Mouse (Mus musculus) heart, postnatal 36 days (tissue): ENCODE data around the gene Nudt17. TPM values are rescaled to one million over a fixed set of nuclear protein-coding genes. Genes with fewer than 3 reads are reported as not detected.
"Not testable (repeated sequence)": the region's sequence is repeated elsewhere in the genome, so short reads cannot be mapped to it uniquely, and the experiment has no call there.

Experiments
- DNase-seq, 2 experiments: peaks; one replicate each; pipeline ENCODE4 v3.0.0; 2021 to 2022
- intact Hi-C: fragments of 180-260 bp; cut with DNase I; formaldehyde crosslinking; loops from one replicate; pipeline ENCODE4 v1.15.1; 2025
- total RNA-seq, 2 experiments: library from RNA; stranded (reverse); gene quantifications; 2 replicates each; pipeline ENCODE4 v1.2.3; 2021

Nudt17 gene
- total RNA-seq, 2 experiments from 2014 or later, result 3.0 to 3.4 TPM

DNA sequence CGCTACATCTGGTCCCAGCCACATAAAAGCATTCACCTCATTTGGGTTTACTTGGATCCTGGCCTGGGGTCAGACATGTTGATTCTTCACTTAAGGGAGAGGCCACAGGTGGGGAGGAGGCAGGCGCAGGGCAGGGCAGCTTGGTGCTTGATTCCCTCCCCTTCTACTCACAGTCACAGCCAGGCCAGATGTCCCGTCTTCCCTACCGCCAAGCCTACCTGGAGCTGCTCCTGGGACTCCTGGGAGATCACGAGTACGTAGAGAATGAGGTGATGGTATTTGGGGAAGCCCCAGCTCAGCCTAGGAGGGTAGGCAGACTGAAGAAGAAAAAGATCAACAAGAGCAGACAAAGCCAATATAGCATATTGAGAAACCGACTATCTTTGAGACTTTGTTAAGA is 1.4 kb downstream of the Nudt17 start:
- intact Hi-C loops, result loop anchor here (5.0 kb wide), 2 partner anchors 40 to 60 kb away; partner anchors contain the start of gene Itga10
- DNase-seq, result no peak

GRCm38 (mm10) chr3:96706217-96706616 is 2.1 kb downstream of the Nudt17 start:
- intact Hi-C loops, result loop anchor here (5.0 kb wide), 2 partner anchors 39 to 59 kb away; partner anchors contain the start of gene Itga10

GRCm38 (mm10) chr3:96704778-96705177 is 3.6 kb downstream of the Nudt17 start:
- intact Hi-C loops, result loop anchor here (5.0 kb wide), 2 partner anchors 37 to 57 kb away; partner anchors contain the start of gene Itga10
- peak in 1 of 2 experiments; percentile 22 for DNase-seq

More at GRCm38 (mm10) chr3:96706217-96706616, 2.1 kb downstream of the Nudt17 start:
- DNase-seq, result no peak

DNA sequence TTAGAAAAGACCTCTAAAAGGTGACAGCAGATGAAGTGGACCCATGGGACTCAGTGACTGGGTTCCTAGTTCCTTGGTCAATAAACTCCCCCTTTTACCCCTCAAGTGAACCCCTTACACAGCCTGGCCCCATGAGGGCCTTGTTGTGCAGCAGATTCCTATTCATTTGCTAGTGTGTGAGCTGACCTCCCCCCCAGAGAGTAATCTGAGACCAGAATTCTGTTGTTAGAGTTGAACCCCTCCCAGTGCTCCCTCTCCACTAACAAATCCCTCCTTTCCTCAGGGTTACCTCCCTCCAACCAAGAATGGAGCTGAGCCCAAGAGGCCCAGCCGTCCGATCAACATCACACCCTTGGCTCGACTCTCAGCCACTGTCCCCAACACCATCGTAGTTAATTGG is 7.4 kb downstream of the Nudt17 start:
- intact Hi-C loops, result no loop called here
- DNase-seq, result no peak

- DNase-seq, result peak in 1 of 2 experiments; percentile 45
- intact Hi-C loops, result no loop called here
Measured at GRCm38 (mm10) chr3:96700376-96700775, 8.0 kb downstream of the Nudt17 start.

DNA sequence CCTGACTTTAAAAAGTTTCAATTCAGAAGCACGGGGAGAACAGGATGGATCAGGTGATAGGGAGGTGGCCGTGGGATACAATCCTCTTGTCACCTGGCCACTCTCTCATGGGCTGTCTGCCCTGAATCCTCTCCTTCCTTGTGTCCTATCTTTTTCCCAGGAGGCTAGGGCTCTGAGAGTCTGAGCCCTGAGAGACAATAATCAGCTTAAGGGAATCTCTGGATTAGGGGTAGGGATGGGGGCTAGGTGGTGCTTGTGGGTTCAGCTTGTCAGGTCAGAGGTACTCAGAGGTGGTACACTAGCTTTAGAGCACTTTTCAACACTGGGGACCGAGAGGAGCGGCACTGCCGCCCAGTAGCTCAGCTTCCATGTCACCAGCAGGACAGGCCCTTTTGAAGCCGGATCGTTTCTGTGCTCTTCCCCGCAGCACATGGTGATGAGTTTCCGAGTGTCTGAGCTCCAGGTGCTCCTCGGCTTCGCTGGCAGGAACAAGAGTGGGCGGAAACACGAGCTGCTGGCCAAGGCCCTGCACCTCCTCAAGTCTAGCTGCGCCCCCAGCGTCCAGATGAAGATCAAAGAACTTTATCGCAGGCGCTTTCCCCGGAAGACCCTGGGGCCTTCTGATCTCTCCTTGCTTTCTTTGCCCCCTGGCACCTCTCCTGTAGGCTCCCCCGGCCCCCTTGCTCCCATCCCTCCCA is 9.2 kb downstream of the Nudt17 start:
- DNase-seq, result no peak
- intact Hi-C loops, result no loop called here

GRCm38 (mm10) chr3:96696766-96697732 is 11.3 kb downstream of the Nudt17 start:
- intact Hi-C loops, result loop anchor here (2.0 kb wide), 1 partner anchor 30 kb away; the partner anchor contains the start of genes Polr3c and Rnf115
- peak; percentile 92 to 94 for DNase-seq

- DNase-seq, result peak; percentile 83 to 89
- intact Hi-C loops, result loop anchor here (2.0 kb wide), 1 partner anchor 31 kb away; the partner anchor contains the start of genes Polr3c and Rnf115
Measured at GRCm38 (mm10) chr3:96696198-96696765, 12.1 kb downstream of the Nudt17 start, which contains the start of gene Pias3. Gene Pias3, plus strand, starts transcription at chr3:96696384.

DNA sequence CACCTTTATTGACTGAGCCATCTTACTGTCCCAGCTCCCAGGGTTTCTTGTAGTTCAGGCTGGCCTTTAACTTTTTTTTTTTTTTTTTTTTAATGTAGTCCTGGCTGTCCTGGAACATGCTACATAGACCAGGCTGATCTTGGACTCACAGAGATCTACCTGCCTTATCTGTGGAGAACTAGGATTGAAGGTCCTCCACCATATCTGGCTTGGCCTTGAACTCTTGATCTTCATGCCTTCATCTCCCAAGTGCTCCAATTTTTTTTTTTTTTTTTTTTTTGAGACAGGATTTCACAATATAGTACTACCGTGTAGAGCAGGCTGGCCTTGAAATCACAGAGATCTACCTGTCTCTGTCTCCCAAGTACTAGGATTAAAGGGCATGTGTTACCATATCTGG is 14.8 kb downstream of the Nudt17 start:
- intact Hi-C loops, result no loop called here
- DNase-seq, result no peak

DNA sequence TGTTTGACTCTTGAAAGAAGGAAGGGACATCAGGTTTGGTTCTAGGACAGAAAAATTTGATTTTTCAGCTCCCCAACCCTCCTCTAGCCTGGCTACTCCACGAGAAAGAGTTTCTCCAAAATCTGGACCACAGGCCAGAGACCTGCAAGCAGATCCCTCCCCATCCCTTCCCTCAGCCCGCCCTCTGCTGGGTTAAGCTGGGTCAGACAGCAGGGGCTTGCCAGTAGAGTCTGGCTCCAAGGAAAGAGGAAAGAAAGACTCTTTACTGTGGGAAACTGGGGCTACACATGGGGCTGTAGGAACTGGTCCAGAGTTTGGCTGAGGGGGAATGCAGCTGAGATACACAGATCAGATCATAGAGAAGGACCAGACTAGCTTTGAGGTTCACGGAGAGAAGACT is 15.9 kb downstream of the Nudt17 start:
- intact Hi-C loops, result no loop called here
- peak; percentile 35 to 36 for DNase-seq

DNA sequence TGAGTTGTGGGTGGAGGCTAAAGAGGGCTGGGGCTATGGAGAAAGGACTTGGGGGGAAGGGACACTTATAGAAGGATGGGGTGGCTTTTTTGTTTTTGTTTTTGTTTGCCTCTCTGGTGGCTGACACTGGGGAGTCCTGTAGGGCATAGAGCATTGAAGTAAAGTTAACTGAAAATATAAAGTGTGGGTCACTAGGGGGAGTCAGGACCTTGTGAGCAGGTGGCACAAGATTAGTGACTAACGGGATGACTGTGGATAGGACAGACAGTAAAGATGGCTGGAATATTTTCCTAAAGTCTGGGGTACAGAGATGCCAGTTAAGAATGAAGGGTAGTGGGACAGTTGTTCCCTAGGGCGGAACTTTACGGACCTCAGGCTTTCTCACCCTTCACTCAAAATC is 18.1 kb downstream of the Nudt17 start:
- intact Hi-C loops, result no loop called here
- no peak for DNase-seq

GRCm38 (mm10) chr3:96688854-96689253 is 19.5 kb downstream of the Nudt17 start:
- DNase-seq, result no peak
- intact Hi-C loops, result no loop called here

- DNase-seq, intact Hi-C loops: not testable (repeated sequence)
Measured at GRCm38 (mm10) chr3:96686057-96686456, 22.3 kb downstream of the Nudt17 start.

DNA sequence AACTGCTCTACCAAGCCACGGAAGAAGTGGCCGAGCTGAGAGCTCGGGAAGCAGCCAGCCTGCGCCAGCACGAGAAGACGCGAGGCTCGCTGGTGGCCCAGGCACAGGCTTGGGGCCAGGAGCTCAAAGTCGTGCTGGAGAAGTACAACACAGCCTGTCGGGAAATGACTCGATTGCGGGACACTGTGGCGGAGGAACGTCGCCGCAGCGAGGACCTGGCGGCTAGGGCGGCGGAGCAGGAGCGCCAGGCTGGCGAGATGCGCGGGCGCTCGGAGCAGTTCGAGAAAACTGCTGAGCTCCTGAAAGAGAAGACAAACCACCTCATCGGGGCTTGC is 23.6 kb downstream of the Nudt17 start:
- peak in 1 of 2 experiments; percentile 23 for DNase-seq
- intact Hi-C loops, result no loop called here

DNA sequence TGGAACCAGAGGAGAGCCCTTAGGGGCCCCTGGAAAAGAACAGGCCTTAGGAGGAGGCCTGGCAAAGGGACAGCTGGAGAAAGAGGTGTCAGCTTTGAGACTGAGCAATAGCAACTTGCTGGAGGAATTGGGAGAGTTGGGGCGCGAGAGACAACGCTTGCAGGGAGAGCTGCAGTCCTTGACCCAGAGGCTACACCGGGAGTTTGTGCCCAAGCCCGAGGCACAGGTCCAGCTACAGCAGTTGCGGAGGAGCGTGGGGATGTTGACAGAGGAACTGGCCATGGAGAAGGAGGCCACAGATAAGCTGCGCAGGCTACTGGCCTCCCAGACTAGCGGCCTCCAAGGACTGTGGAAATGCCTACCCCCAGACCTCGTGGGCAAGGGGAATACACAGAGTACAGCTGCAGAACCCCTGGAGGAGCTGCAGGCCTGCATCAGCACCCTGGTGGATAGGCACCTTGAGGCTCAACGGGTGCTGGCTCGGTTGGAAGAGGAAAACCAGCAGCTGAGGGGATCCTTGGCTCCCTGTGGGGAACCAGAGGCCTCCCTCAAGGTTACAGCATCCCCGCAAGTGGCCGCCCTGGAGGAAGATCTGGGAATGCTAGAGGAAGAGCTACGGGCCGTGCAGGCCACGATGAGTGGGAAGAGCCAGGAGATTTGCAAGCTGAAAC is 24.1 kb downstream of the Nudt17 start:
- peak in 1 of 2 experiments; percentile 17 for DNase-seq
- intact Hi-C loops, result no loop called here

DNA sequence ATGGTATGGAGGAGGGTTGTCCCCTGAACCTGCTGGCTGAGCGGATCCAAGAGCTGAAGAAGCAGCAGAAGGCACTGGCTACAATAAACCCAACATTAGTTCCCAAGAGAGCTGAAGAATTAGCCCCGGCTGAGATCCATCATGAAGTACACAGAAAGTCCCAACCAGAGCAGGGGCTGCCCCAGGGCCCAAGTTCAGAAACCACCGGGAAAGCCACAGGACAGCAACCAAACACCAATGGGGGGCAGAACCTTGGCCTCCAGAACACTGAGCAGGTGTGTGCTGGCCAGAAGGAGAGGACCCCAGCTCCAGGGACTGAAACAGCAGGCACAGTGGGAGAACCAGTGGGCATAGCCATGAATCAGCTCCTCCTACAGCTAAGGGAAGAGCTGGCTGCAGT is 24.9 kb downstream of the Nudt17 start:
- DNase-seq, result no peak
- intact Hi-C loops, result no loop called here

DNA sequence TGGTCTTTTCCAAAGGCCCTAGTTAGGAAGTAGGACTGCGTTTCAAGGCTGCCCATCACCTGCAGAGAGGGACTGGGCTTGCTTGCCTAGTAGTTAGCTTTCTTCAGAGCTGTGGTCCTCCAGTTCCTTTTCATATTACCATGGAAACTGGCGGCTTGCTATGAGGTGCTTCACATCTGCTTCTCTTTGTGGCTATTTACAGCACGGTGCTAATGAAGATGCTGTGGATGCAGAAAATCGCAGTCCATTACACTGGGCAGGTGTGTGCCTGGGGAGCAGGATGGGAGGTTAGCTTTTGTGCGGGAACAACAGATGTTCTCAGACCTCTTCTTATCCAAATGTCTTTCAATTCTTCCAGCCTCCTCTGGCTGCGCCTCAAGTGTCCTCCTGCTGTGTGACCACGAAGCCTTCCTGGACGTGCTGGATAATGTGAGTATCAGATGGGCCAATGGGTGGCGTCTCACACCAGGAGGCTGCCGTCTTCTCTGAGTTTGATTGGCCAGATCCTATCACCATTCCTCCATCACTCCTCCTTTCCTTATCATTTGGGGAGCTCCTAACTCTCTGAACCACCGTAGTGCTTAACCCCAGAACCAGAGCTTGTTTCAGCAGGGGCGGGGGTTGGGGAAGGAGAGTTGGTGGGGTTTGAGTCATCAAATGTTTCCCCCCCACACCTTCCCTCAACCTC is 27.9 kb downstream of the Nudt17 start:
- intact Hi-C loops, result no loop called here
- no peak for DNase-seq

DNA sequence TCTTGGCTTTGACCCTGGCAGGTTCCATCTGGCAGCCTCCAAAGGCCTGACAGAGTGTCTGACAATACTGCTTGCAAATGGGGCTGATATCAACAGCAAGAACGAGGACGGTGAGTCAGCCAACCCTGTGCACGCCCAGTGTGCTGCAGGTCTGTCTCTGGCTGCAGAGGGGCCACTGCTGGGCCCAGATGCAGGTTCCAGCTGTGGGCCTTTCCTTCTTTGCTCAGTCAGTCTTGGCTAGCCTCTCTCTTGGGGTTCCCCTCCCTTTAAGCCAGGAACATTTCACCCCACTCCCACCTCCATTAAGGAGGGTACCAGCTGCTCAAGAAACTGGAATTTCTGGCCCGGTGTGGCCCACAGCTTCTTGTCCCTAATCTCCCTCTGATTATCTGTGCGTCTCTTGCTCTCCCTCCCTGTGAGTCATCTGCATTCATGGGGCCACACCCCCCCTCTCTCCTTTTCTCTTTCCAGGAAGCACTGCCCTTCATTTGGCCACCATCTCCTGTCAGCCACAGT is 29.1 kb downstream of the Nudt17 start:
- intact Hi-C loops, result no loop called here
- no peak for DNase-seq

DNA sequence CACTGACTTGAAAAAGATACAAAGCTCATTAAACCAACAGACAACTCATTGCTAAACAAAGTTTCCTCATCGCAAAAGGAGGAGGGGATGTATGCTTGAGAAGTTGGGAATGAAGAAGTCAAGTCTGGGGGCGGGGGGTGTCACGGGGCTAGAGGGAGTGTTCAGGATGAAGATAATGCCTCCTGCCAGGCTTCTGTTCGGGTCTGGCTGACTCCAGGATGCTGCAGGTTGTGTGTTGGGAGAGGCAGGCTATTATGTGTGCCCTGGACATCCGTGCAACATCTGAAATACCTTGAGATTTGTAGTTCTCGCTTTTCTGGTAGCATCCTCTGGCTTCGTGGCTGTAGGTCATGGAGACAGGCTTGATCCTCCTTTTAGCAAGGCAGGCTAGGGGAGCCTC is 29.9 kb downstream of the Nudt17 start:
- DNase-seq, result no peak
- intact Hi-C loops, result no loop called here
